Mouse (Mus musculus) liver, adult 2 months (tissue): ENCODE measurements around the gene Tsn.

Experiments used
- CTCF ChIP-seq: fragments of 200-500 bp; IDR thresholded peaks from 2 replicates; pipeline ENCODE4 v1.5.1; 2011; ENCODE audit warnings: low read depth, low read length, control low read depth
- POLR2A ChIP-seq: fragments of 200-500 bp; IDR thresholded peaks from 2 replicates; pipeline ENCODE4 v1.6.1; 2011; ENCODE audit warnings: low read length, control low read depth; ENCODE audit not compliant: insufficient read depth; ENCODE audit errors: extremely low read depth

- no peak for TF ChIP-seq CTCF
- TF ChIP-seq POLR2A: no peak
Observed at GRCm38 (mm10) chr1:118294192-118294591, 17.3 kb downstream of the Tsn start.
